Mouse (Mus musculus) left cerebral cortex, adult 11 months (tissue): ENCODE data around the gene Aldoart1.

Experiments used
- DNase-seq: peaks from one replicate; pipeline ENCODE4 v3.0.0; 2022; ENCODE audit warnings: low spot score

The Aldoart1 gene

DNA sequence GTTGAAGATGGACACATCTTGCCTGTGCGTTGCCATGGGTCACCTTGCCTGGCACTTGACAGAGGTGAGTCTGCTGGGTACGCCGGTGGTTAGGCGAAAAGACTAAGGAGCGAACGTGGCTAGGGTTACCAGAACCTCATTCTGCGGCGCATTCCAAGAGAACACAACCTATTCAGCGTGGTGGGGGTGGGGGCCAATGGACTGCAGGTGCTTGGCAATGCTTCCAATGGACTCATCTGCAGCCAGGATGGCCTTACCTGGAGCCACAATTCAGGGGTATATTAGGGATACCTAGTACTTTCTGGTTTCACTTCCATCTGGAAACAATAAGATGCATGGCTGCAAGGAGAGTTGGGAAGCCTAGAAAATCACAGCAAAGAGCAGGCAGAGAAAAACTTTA is at the start of gene Aldoart1:
Gene Aldoart1 (minus strand): TSS at position 101 of the 400 bp plus-strand sequence.
- no peak for DNase-seq

DNA sequence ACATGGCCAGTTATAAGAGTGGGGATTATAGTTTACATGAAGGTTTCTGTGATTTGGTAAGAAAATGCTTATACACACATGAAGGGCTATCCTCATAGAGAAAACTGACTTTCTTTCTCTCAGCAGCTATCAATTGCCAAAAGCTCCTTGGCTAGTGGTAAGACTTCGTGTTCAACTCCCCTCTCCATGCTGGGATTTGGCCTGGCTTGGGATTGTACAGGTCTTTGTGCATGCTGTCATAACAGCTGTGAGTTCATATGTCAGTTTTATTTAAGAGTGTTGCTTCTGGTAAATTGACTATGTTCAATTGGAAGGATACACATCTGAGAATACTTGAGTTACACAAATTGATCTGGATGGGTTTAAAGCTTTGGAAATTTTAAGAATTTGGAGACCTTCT is 49.1 kb upstream of the Aldoart1 start:
- no peak for DNase-seq

DNA sequence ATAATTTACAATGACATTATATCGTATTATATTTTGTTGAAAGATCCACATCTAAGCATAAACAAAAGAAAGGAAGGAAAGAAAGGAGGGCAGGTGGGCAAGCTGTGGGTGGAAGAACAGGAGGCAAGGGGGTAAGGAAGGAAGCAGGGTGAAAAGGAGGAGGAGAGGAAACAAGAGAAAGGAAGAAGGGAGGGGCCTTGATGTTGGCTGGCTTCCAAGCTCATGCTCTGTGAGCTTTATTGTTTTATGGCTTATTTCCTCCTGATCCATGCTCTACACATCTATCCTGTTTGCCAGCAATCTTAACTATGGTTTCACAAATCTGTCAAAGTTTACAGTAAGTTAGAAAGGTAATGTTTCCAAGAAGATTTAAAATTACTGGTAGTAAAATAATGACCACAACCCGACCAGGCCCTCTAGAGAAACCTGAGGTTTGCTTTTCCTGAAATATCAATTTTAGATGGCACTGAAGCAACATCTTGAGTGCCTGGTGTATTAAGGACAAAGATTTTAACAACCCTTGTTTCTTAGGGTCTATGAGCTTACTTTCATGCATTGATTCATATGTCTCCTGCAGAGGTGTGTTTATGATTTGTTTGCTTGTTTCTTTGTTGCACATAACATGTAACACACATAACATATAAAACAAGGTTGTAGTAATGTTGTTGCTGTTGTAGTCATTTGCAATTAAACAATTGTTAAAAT is 13.1 kb upstream of the Aldoart1 start:
- no peak for DNase-seq

DNA sequence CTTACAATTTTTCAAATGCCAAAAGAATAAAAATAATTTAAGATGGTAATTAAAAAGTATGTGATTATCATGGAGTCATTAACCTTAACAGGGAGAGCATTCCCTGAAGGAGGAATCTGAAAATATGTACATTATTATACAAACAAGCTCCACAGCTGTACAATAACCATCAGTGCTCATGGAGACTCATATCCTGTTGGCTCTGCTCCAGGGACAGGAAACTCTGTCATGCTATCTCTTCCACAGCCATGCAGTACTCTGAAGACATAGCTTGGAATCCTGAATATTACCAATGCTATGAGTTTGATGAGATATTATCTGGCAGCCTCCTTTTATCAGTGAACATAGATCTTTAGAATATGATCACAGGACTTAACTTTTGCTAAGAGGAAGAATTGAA is 8.2 kb downstream of the Aldoart1 start:
- DNase-seq, result no peak

DNA sequence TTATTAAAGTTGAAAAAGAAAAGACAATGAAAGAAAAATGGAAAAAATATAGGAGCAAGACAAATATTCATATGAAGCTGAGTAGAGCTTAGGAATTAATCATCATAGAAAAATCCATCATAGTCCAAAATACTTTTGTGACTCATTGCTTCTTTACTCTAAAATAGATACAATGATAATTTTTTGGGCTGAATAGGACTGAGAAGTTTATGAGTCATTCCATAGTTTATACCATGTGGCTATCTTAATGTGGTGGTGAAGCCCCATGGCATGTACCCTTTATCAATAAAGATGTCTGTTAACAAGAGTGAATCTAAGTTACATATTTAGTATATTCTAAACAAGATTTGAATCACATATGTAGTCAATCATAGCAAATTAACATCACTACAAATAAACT is 9.4 kb downstream of the Aldoart1 start:
- DNase-seq, result no peak

DNA sequence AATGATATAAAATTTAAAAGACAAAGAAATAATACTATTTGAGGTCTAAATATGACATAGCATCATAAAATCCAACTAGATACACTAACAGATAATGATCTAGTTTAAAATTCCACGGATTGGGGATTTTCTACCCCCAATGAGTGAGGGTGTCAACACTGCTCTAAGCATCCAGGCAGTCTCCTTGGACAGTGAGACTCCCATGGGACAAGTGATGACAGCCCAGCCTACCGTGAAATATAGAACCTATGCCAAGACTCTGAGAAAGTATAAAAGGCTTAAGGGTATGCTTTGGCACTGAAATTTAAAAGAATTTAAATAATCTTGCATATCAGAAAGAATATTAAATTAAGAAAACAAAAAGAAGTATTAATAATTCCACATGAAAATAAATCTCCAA is 16.0 kb downstream of the Aldoart1 start:
- no peak for DNase-seq

DNA sequence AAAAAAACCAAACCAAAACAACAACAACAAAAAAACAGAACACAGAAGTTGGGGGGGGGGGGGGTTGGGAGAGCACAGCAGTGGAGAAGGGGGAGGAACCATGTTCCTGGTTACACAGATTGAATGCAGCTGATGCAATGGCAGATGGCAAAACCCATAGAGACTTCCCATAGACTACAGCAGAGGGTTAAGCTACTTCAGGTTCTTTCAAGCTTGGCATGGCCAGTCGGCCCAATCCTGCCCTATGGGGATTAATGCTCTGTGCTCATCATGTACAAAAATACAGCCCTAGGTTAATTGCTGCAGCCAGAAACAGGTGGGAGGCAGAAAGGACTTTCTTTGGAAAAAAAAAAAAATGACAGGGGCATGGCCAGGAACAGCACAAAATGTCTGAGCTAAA is 17.0 kb downstream of the Aldoart1 start:
- DNase-seq, result no peak

DNA sequence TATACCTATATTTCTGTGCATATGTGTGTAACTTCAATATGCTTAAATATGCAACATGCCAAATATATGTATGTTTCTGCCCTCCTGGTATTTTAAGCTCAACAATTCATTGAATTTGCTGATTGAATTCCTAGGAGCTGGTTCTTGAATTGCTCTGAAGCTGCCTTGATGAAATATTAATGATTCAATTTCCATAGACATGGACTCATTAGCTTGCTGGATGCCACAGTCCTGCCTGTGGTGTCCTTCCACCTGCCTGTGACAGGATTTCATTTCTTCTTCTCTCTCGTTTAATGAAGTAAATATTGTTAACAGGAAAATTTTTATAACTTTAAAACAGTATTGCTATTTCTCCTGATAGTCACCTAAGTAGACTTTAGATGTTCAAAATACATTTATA is 51.6 kb downstream of the Aldoart1 start:
- no peak for DNase-seq
